Mouse (Mus musculus): ENCODE data around the gene Snx21. TPM values are rescaled to one million over a fixed set of nuclear protein-coding genes. Genes with fewer than 3 reads are reported as not detected.

The Snx21 gene
- polyA plus RNA-seq, 1 experiment, result 19.5 TPM

DNA sequence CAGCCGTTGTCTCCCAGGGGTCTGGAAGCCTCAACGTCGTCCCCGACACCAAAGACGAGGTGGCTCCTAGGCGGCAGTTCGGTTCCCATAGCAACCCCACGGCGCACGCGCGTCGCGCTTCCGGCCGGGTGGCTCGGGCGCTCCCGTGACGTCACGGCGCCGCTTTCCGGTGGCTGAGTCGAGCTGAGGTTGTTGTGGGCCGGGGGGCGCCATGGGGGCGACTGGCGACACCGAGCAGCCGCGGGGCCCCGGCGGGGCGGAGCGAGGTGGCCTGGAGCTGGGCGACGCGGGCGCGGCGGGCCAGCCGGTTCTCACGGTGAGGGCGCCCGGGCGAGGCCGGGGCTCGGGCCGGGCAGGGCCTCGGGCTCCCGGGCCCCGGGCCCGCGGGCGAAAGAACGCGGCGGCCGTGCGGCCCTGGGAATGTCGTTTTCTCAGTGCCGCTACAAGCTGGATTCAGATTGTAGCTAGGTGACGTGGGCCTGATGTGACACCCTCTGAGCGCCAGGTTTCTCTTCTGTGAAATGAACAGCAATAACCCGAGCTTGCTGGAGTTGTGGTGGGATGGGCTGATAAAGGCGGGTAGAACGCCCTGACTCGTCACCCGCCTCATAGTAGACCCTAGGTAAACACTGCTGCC, 39.7 kb upstream of the Snx21 start, which contains the start of the genes Wfdc3 and Dnttip1:
TSS of gene Wfdc3 (minus strand) at position 89 of the 637 bp plus-strand sequence.
TSS of gene Dnttip1 (plus strand) at position 141 of the 637 bp plus-strand sequence.
- peaks cover 48% of the 10 kb centered on the region for H3K79me2 ChIP-seq (ENCODE audit: control insufficient read depth, insufficient read depth)
- peaks cover 24% of the 10 kb centered on the region for H3K79me3 ChIP-seq (ENCODE audit: low read depth)
- peak within 1 kb of the TSS; percentile 92 for H3ac ChIP-seq (ENCODE audit: control insufficient read depth, insufficient read length, low read depth)
- peak; percentile 39 for TF ChIP-seq MAX (IDR thresholded peaks at IDR 0.05)
- TF ChIP-seq CEBPB (IDR thresholded peaks at IDR 0.05; ENCODE audit: low read depth), result no peak
- H3K36me3 ChIP-seq (ENCODE audit: control insufficient read depth, insufficient read depth), result peaks cover 19% of the 10 kb centered on the region
- H3K27me3 ChIP-seq (ENCODE audit: control insufficient read depth, insufficient read depth, insufficient read length), result no peaks in the 10 kb centered on the region
- peak within 1 kb of the TSS; percentile 85 for H3K4me3 ChIP-seq (ENCODE audit: insufficient read depth, poor library complexity, severe bottlenecking)

DNA sequence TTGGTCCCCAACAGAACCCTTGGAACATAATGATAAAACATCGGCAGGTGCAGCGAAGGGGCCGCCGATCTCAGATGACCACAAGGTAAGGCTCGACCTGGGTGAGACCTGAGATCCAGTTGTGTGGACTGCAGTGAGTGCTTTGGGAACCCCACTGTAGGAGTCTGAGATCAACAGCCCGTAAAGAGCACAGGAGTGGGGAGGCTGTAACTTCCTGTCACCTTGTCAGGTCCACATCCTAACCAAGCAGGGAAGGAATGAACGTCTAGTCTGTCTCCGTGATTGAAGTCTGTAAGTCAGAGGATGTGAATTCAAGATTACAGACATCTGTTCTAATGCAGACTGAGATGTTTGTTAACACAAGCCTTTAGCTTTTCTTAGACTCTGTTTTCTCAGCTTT, 38.9 kb upstream of the Snx21 start:
- Histone ChIP-seq H3K27me3 (ENCODE audit: control insufficient read depth, insufficient read depth, insufficient read length) (no peaks in the 10 kb centered on the region), H3K79me2 (ENCODE audit: control insufficient read depth, insufficient read depth) (peaks cover 52% of the 10 kb centered on the region), H3K4me3 (ENCODE audit: insufficient read depth, poor library complexity, severe bottlenecking) (peak overlapping the region; percentile 85), H3K36me3 (ENCODE audit: control insufficient read depth, insufficient read depth) (peaks cover 24% of the 10 kb centered on the region), H3ac (ENCODE audit: control insufficient read depth, insufficient read length, low read depth) (peak overlapping the region; percentile 92), H3K79me3 (ENCODE audit: low read depth) (peaks cover 29% of the 10 kb centered on the region)
- TF ChIP-seq USF1 (IDR thresholded peaks at IDR 0.05; ENCODE audit: low read depth), result no peak
- TF ChIP-seq CTCF (IDR thresholded peaks at IDR 0.05; ENCODE audit: control insufficient read depth, insufficient read depth, insufficient read length), result no peak
- no peak for TF ChIP-seq MYOG (IDR thresholded peaks at IDR 0.05; ENCODE audit: control insufficient read depth, extremely low read depth, insufficient read length)
- no peak for TF ChIP-seq MYOD1 (IDR thresholded peaks at IDR 0.05; ENCODE audit: control insufficient read depth, insufficient read length, low read depth)
- TF ChIP-seq MAX (IDR thresholded peaks at IDR 0.05), result no peak
- TF ChIP-seq FOSL1 (IDR thresholded peaks at IDR 0.05; ENCODE audit: insufficient read depth, low read length, poor library complexity, severe bottlenecking), result no peak
- no peak for TF ChIP-seq CEBPB (IDR thresholded peaks at IDR 0.05; ENCODE audit: low read depth)

DNA sequence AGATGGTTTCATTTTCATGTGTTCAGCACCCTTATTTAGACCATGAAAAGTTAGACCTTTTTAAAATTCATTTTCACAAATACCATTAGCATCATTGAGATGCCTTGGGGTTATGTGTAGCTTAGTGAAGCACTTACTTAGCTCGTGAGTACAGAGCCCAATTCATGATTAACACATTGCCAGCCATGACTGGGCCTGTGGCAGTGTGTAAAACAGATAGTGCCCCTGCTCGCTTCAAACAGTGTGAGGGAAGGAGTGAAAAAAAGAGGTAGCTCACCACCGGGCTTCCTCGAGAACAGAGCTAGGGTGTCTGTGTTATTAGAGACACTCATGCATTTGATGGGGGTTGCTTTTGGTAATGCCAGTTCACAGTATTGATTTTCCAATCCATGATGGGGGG, 37.4 kb upstream of the Snx21 start:
- Histone ChIP-seq H3K4me3 (ENCODE audit: insufficient read depth, poor library complexity, severe bottlenecking) (no peak overlapping the region), H3ac (ENCODE audit: control insufficient read depth, insufficient read length, low read depth) (no peak overlapping the region), H3K36me3 (ENCODE audit: control insufficient read depth, insufficient read depth) (peaks cover 37% of the 10 kb centered on the region), H3K27me3 (ENCODE audit: control insufficient read depth, insufficient read depth, insufficient read length) (no peaks in the 10 kb centered on the region), H3K79me2 (ENCODE audit: control insufficient read depth, insufficient read depth) (peaks cover 60% of the 10 kb centered on the region), H3K79me3 (ENCODE audit: low read depth) (peaks cover 29% of the 10 kb centered on the region)
- TF ChIP-seq MAX (IDR thresholded peaks at IDR 0.05), result no peak
- no peak for TF ChIP-seq USF1 (IDR thresholded peaks at IDR 0.05; ENCODE audit: low read depth)
- TF ChIP-seq CTCF (IDR thresholded peaks at IDR 0.05; ENCODE audit: control insufficient read depth, insufficient read depth, insufficient read length), result no peak
- TF ChIP-seq MYOD1 (IDR thresholded peaks at IDR 0.05; ENCODE audit: control insufficient read depth, insufficient read length, low read depth), result no peak
- no peak for TF ChIP-seq FOSL1 (IDR thresholded peaks at IDR 0.05; ENCODE audit: insufficient read depth, low read length, poor library complexity, severe bottlenecking)
- no peak for TF ChIP-seq CEBPB (IDR thresholded peaks at IDR 0.05; ENCODE audit: low read depth)
- no peak for TF ChIP-seq MYOG (IDR thresholded peaks at IDR 0.05; ENCODE audit: control insufficient read depth, extremely low read depth, insufficient read length)

DNA sequence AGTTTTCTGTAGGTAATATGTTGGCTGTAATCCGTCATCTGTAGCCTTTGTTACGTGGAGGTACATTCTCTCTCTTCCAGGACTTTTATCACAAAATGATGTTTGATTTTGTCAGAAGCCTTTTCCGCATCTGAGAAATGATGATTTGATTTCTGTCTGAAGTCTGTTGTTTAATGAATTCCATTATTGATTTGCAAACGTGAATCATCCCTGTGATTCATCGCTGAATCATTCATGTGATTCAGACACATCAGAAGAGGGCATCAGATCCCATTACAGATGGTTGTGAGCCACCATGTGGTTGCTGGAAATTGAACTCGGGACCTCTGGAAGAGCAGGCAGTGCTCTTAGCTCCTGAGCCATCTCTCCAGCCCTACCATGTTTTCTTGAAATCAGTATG, 36.6 kb upstream of the Snx21 start:
- Histone ChIP-seq H3K79me2 (ENCODE audit: control insufficient read depth, insufficient read depth) (peaks cover 60% of the 10 kb centered on the region), H3ac (ENCODE audit: control insufficient read depth, insufficient read length, low read depth) (no peak overlapping the region), H3K4me3 (ENCODE audit: insufficient read depth, poor library complexity, severe bottlenecking) (no peak overlapping the region), H3K27me3 (ENCODE audit: control insufficient read depth, insufficient read depth, insufficient read length) (no peaks in the 10 kb centered on the region), H3K79me3 (ENCODE audit: low read depth) (peaks cover 29% of the 10 kb centered on the region), H3K36me3 (ENCODE audit: control insufficient read depth, insufficient read depth) (peaks cover 44% of the 10 kb centered on the region)
- TF ChIP-seq FOSL1 (IDR thresholded peaks at IDR 0.05; ENCODE audit: insufficient read depth, low read length, poor library complexity, severe bottlenecking) (peak; percentile 86), CTCF (IDR thresholded peaks at IDR 0.05; ENCODE audit: control insufficient read depth, insufficient read depth, insufficient read length) (no peak)

DNA sequence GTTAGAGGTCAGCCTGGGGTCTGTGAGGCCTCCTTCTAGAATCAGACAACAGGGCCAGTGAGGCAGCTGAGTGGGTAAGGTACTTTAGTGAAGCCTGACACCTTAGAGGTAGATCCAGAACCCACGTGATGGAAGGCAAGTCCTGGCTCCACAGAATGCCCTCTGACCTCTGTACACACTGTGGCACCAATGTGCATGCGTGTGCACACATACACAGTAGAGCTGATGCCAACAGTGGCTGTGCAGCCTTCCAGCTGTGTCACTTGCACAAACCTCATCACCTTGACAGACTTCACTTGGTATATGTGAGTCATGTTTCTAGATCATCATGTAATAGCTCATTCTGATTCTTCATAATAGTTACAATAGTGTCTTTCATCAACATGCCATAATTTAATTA, 33.2 kb upstream of the Snx21 start:
- Histone ChIP-seq H3ac (ENCODE audit: control insufficient read depth, insufficient read length, low read depth) (no peak overlapping the region), H3K4me3 (ENCODE audit: insufficient read depth, poor library complexity, severe bottlenecking) (no peak overlapping the region), H3K27me3 (ENCODE audit: control insufficient read depth, insufficient read depth, insufficient read length) (no peaks in the 10 kb centered on the region), H3K36me3 (ENCODE audit: control insufficient read depth, insufficient read depth) (peaks cover 76% of the 10 kb centered on the region), H3K79me3 (ENCODE audit: low read depth) (peaks cover 16% of the 10 kb centered on the region), H3K79me2 (ENCODE audit: control insufficient read depth, insufficient read depth) (peaks cover 43% of the 10 kb centered on the region)
- TF ChIP-seq MYOD1 (IDR thresholded peaks at IDR 0.05; ENCODE audit: control insufficient read depth, insufficient read length, low read depth), result no peak
- TF ChIP-seq CEBPB (IDR thresholded peaks at IDR 0.05; ENCODE audit: low read depth), result no peak
- no peak for TF ChIP-seq MYOG (IDR thresholded peaks at IDR 0.05; ENCODE audit: control insufficient read depth, extremely low read depth, insufficient read length)
- TF ChIP-seq MAX (IDR thresholded peaks at IDR 0.05), result no peak
- TF ChIP-seq USF1 (IDR thresholded peaks at IDR 0.05; ENCODE audit: low read depth), result no peak
- no peak for TF ChIP-seq FOSL1 (IDR thresholded peaks at IDR 0.05; ENCODE audit: insufficient read depth, low read length, poor library complexity, severe bottlenecking)
- no peak for TF ChIP-seq CTCF (IDR thresholded peaks at IDR 0.05; ENCODE audit: control insufficient read depth, insufficient read depth, insufficient read length)

DNA sequence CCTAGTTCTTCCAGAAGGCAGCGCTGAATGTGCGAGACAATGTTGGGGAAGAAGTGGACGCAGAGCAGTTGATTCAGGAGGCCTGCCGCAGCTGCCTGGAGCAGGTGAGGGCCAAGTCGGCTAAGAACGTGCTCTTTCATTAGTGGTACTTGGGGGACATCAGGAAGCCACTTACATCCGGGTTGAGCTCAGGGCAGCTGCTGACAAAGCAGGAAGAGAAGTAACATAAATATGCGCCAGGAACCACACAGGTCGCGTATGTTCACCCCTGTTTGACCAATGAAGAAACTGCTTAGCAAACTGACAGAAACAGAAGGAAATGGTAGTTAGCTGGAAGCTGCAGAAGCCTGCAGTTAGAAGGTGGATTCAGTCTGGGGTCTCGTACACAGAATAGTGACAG, 31.5 kb upstream of the Snx21 start:
- Histone ChIP-seq H3K79me3 (ENCODE audit: low read depth) (peaks cover 16% of the 10 kb centered on the region), H3ac (ENCODE audit: control insufficient read depth, insufficient read length, low read depth) (no peak overlapping the region), H3K4me3 (ENCODE audit: insufficient read depth, poor library complexity, severe bottlenecking) (no peak overlapping the region), H3K27me3 (ENCODE audit: control insufficient read depth, insufficient read depth, insufficient read length) (no peaks in the 10 kb centered on the region), H3K79me2 (ENCODE audit: control insufficient read depth, insufficient read depth) (peaks cover 31% of the 10 kb centered on the region), H3K36me3 (ENCODE audit: control insufficient read depth, insufficient read depth) (peaks cover 82% of the 10 kb centered on the region)
- no peak for TF ChIP-seq CTCF (IDR thresholded peaks at IDR 0.05; ENCODE audit: control insufficient read depth, insufficient read depth, insufficient read length)
- TF ChIP-seq FOSL1 (IDR thresholded peaks at IDR 0.05; ENCODE audit: insufficient read depth, low read length, poor library complexity, severe bottlenecking), result no peak
- no peak for TF ChIP-seq USF1 (IDR thresholded peaks at IDR 0.05; ENCODE audit: low read depth)
- no peak for TF ChIP-seq MAX (IDR thresholded peaks at IDR 0.05)
- TF ChIP-seq CEBPB (IDR thresholded peaks at IDR 0.05; ENCODE audit: low read depth), result no peak
- no peak for TF ChIP-seq MYOD1 (IDR thresholded peaks at IDR 0.05; ENCODE audit: control insufficient read depth, insufficient read length, low read depth)
- no peak for TF ChIP-seq MYOG (IDR thresholded peaks at IDR 0.05; ENCODE audit: control insufficient read depth, extremely low read depth, insufficient read length)
